Mouse (Mus musculus): ENCODE data around the gene Lemd1. TPM values are rescaled to one million over a fixed set of nuclear protein-coding genes. Genes with fewer than 3 reads are reported as not detected.
"Not testable (repeated sequence)": the region's sequence is repeated elsewhere in the genome, so short reads cannot be mapped to it uniquely, and the experiment has no call there.

The Lemd1 gene
- polyA plus RNA-seq, 1 experiment from 2014 or later = 0.49 TPM

DNA sequence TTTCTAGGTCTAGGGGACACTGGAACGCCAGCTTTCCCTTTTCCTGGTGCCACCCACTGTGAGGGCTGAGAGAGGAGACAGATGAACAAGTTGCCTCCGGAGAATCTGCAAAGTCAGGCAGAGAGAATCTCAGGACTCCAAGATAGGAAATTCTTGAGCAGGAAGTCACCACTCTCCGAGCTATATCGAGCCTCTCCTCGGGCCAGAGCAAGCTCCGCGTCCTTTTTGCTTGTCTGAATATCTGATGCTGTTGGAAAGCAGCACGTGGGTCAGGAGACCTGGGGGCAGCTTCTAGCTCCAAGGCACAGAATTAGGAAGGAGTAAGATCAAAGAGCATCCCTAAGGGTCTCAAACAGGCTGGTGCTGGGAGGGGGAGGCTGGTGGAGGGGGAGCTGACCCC lies 37.5 kb upstream of the Lemd1 start:
- Histone ChIP-seq H3K4me1 (peaks cover 59% of the 10 kb centered on the region), H3K36me3 (no peaks in the 10 kb centered on the region), H3K27ac (peak overlapping the region; percentile 64), H3K9me3 (no peaks in the 10 kb centered on the region), H3K27me3 (ENCODE audit: insufficient read depth, poor library complexity, severe bottlenecking) (peaks cover 12% of the 10 kb centered on the region), H3K4me3 (0 out of 2 replicates have a peak overlapping the region, but pooled peaks have one; percentile 12)
- 7% methylated on average over 8 of the region's 8 CpGs for WGBS
- DNase-seq (ENCODE audit: low spot score) = no peak

DNA sequence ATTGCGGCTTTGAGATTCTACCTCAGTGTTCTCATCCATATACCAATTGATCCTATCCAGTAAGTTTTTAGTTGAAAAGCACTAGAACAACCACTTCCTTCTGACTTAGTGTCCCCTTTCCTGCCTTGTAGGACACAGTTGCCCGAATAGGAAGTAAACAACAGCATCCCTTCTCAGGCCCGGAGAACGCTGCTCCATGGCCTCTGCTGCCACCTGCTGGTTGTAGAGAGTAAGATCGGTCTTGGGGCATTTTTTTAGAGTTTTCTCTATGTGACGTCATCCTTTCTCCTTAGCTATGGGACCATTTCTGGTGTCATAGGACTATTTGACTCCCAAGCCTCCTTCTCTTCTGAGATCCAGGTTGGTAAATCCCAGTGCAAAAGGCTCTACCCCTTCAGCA lies 35.5 kb upstream of the Lemd1 start:
- peak; percentile 89 for DNase-seq (ENCODE audit: low spot score)
- Histone ChIP-seq H3K36me3 (no peaks in the 10 kb centered on the region), H3K9me3 (no peaks in the 10 kb centered on the region), H3K27me3 (ENCODE audit: insufficient read depth, poor library complexity, severe bottlenecking) (peaks cover 33% of the 10 kb centered on the region), H3K4me3 (no peak overlapping the region), H3K4me1 (peaks cover 52% of the 10 kb centered on the region), H3K27ac (no peak overlapping the region)
- WGBS = 12% methylated on average over 6 of the region's 6 CpGs

DNA sequence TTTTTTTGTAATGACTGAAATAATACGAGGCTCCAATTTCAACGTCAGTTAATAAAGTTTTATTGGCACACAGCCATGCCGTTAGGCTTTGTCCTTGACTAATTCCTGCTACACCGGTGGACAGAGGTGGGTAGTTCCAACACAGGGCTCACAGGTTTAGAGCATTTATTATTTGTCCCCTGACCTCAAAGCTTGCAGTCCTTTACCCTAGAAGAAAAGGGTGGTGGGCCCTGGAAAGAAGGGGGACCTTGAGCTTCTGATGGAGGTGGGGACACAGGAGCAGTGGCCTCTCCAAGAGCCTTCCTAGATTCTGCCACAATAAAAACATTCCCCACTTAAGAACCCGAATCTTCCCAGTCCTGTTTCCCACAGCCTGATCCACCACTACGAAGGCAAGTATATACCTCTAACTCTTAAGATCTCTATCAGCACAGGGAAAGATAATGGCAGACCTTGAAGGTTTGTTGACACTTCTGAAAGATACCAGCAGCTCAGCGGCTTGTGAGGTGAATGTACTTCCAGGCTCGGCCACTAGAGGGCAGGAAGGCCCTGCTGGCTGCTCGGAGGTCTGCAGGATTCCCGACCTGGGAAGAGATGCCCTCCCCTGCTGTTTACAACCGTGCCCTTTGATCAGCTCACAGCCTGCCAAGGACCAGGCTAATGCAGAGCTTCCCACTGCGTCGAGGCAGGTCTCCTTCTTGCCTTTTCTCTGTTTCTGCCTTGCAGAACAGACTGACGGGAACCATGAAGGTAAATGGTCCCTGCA lies 34.0 kb upstream of the Lemd1 start:
- H3K4me3 ChIP-seq = peak overlapping the region; percentile 31
- H3K27ac ChIP-seq = no peak overlapping the region
- WGBS = 22% methylated on average over 14 of the region's 14 CpGs
- H3K27me3 ChIP-seq (ENCODE audit: insufficient read depth, poor library complexity, severe bottlenecking) = peaks cover 46% of the 10 kb centered on the region
- peak; percentile 90 for DNase-seq (ENCODE audit: low spot score)
- H3K36me3 ChIP-seq = no peaks in the 10 kb centered on the region
- peaks cover 38% of the 10 kb centered on the region for H3K4me1 ChIP-seq
- H3K9me3 ChIP-seq = no peaks in the 10 kb centered on the region

DNA sequence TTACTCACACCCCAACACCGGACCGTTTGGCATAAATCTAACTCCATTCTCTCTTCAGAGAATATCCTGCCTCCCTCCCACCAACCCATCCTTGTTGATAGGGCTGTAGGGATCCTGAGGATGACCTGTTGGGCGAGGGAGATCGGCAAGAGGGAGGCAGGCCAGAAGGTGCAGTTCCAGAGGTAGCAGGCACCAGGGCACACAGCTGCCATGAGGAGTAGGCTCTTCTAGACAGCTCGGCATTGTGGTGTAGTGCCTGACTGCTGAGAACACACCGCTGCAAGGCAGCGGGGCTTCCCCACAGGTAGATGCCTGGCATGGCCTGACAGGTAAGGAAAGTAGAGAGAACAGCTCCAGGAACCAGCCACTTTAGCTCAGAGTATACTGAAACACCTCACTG lies 33.4 kb upstream of the Lemd1 start:
- 11% methylated on average over 7 of the region's 7 CpGs for WGBS
- H3K4me1 ChIP-seq = peaks cover 33% of the 10 kb centered on the region

DNA sequence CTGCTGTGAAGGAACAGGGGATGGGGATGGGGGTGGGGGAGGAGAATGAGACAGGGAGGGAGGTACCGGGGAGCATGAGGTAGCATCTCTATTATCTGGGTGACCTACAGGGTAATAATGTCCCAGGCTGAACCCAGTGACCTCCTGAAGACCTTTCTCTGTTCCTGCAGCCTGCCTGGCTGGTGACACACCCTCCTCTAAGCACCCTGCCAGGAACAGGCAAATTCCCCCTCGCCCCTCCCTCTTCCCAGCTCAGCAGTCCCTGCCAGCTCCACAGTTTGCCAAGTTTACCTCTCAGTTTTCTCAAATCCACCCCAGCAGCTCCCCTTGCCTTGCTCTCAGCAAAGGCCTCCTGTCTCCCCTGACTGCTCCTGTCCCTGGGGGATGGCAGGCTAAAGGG lies 32.5 kb upstream of the Lemd1 start:
- no peaks in the 10 kb centered on the region for H3K36me3 ChIP-seq

More for the DNA sequence above, 33.4 kb upstream of the Lemd1 start:
- H3K4me3 ChIP-seq = peak overlapping the region; percentile 31
- peaks cover 46% of the 10 kb centered on the region for H3K27me3 ChIP-seq (ENCODE audit: insufficient read depth, poor library complexity, severe bottlenecking)
- H3K27ac ChIP-seq = no peak overlapping the region
- H3K36me3 ChIP-seq = no peaks in the 10 kb centered on the region
- H3K9me3 ChIP-seq = no peaks in the 10 kb centered on the region
- DNase-seq (ENCODE audit: low spot score) = no peak

DNA sequence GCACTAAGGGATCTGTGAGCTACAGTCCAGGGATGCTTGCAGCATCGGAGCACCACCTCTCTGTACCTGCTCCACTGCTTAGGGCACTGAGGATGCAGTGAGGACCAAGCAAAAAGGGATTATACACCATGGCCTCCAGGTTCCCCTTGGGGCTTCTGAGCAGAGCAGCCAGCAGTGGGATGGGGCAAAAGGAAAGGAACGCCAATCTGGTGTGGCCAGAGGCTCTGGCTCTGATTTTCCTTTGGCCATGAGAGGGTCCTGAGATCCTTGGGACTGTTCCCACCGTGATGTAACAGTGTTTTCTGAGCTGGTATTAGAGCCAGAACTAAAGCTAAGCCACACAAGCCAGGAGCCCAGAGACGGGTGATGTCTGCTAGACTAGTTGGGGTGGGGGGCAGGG lies 31.6 kb upstream of the Lemd1 start:
- 63% methylated on average over 4 of the region's 4 CpGs for WGBS
- Histone ChIP-seq H3K27ac (no peak overlapping the region), H3K4me3 (no peak overlapping the region), H3K27me3 (ENCODE audit: insufficient read depth, poor library complexity, severe bottlenecking) (peaks cover 53% of the 10 kb centered on the region), H3K4me1 (peaks cover 28% of the 10 kb centered on the region), H3K36me3 (no peaks in the 10 kb centered on the region), H3K9me3 (no peaks in the 10 kb centered on the region)
- no peak for DNase-seq (ENCODE audit: low spot score)

More for the DNA sequence above, 32.5 kb upstream of the Lemd1 start:
- Histone ChIP-seq H3K4me1 (peaks cover 24% of the 10 kb centered on the region), H3K4me3 (no peak overlapping the region), H3K9me3 (no peaks in the 10 kb centered on the region), H3K27me3 (ENCODE audit: insufficient read depth, poor library complexity, severe bottlenecking) (peaks cover 46% of the 10 kb centered on the region), H3K27ac (no peak overlapping the region)
- DNase-seq (ENCODE audit: low spot score) = no peak
- WGBS = 7% methylated on average over 2 of the region's 2 CpGs

DNA sequence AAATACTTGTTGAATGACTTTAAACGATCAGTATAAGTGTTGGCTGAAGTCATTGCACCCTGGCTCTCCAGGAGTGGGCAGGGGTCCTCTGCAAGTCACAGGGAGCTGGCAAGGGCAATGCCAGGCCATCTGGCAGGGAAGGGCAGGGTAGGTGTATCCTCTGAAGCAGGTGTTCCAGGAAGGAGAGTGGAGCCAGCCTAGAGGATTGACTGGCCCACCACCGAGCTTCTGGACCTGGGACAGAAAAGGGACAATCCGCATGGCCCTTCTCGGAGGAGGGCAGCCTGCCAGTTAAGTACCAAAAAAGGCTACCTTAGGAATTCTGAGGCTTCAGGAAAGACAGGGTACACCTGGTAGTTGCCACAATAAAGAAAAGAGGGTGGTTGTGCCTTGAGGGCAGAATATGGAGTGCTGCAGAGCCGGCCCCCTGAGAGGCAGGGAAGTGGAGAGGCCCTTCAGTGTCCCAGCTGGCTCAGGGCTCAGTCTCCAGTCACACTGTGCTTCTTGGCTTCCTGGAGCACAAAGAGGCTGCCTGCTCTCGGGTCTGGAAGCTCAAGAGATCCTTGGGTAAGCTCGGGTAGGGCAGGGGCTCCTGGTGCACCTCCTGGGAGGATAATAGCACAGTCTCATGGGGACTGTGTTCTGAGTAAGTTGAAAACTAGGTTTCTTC lies 29.9 kb upstream of the Lemd1 start:
- H3K4me3 ChIP-seq = no peak overlapping the region
- no peak for DNase-seq (ENCODE audit: low spot score)
- H3K27ac ChIP-seq = no peak overlapping the region
- H3K4me1 ChIP-seq = peaks cover 34% of the 10 kb centered on the region
- 60% methylated on average over 7 of the region's 7 CpGs for WGBS
- H3K36me3 ChIP-seq = no peaks in the 10 kb centered on the region
- H3K9me3 ChIP-seq = no peaks in the 10 kb centered on the region
- peaks cover 57% of the 10 kb centered on the region for H3K27me3 ChIP-seq (ENCODE audit: insufficient read depth, poor library complexity, severe bottlenecking)

DNA sequence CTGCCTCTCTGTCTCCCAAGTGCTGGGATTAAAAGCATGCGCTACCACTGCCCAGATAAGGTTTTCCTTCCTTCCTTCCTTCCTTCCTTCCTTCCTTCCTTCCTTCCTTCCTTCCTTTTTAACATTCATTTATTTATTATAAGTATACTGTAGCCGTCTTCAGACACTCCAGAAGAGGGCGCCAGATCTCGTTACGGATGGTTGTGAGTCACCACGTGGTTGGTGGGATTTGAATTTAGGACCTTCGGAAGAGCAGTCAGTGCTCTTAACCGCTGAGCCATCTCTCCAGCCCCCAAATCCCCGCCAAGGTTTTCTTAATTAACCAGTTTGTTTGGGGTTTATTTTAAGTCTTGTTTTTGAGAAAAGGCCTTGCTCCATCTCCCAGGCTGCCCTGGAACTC lies 28.6 kb upstream of the Lemd1 start:
- peaks cover 55% of the 10 kb centered on the region for H3K27me3 ChIP-seq (ENCODE audit: insufficient read depth, poor library complexity, severe bottlenecking)
- not testable (repeated sequence) for H3K9me3 ChIP-seq; DNase-seq (ENCODE audit: low spot score); H3K36me3 ChIP-seq; H3K4me3 ChIP-seq; H3K27ac ChIP-seq
- H3K4me1 ChIP-seq = peaks cover 32% of the 10 kb centered on the region
- 55% methylated on average over 9 of the region's 9 CpGs for WGBS

DNA sequence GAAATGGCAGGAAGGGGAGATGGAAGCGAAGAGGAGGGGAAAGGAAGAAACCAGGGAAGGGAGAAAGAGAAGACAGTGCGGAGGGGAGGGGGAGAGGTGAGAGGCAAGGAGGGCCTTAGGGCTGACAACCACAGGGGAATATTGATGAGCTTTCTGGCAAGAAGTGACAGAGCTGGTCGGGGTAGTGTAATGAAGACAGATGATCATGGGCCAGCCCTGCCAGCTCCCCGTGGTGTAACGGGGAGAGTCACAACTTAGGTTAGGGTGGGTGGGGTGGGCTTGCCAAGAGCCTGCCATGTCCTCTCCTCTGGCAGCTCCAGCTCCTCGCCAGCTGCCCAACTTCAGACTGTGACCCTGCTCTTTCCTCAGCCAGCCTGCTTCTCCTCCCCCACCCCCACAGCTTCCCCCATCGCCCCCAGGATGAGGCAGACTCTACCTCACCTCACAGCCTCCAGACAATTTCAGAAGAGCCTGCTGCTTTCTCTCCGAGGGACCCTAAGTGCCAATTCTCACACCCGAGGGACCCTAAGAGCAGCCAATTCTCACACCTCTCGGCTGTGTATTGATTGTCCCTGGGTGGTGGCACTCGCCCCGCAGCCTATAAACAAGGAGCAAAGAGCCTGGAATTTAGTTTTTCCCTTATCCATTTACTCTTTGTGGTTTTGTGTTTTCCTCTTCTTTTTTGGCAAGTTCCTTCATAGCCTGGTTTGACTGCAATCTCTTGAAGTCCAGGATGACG lies 26.3 kb upstream of the Lemd1 start:
- Histone ChIP-seq H3K4me1 (peaks cover 33% of the 10 kb centered on the region), H3K36me3 (no peaks in the 10 kb centered on the region), H3K27ac (no peak overlapping the region), H3K27me3 (ENCODE audit: insufficient read depth, poor library complexity, severe bottlenecking) (peaks cover 32% of the 10 kb centered on the region), H3K9me3 (no peaks in the 10 kb centered on the region), H3K4me3 (no peak overlapping the region)
- 15% methylated on average over 13 of the region's 13 CpGs for WGBS
- no peak for DNase-seq (ENCODE audit: low spot score)

DNA sequence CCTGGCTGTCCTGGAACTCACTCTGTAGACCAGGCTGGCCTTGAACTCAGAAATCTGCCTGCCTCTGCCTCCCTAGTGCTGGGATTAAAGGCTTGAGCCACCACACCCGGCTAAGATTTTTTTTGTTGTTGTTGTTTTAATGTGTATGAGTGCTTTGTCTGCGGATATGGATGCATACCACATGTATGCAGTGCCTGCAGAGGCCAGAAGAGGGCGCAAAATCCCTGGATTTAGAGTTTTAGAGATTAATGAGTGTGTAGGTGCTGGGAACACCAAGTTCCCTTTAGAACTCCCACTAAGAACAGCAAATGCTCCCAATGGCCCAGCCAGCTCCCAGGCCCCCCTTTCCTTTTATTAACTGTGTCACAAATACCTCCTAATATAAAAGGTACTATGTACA lies 25.4 kb upstream of the Lemd1 start:
- no peak for DNase-seq (ENCODE audit: low spot score)
- Histone ChIP-seq H3K9me3 (no peaks in the 10 kb centered on the region), H3K36me3 (no peaks in the 10 kb centered on the region), H3K27ac (no peak overlapping the region), H3K4me1 (peaks cover 39% of the 10 kb centered on the region), H3K27me3 (ENCODE audit: insufficient read depth, poor library complexity, severe bottlenecking) (peaks cover 23% of the 10 kb centered on the region), H3K4me3 (no peak overlapping the region)
- WGBS = 48% methylated on average over 3 of the region's 3 CpGs

DNA sequence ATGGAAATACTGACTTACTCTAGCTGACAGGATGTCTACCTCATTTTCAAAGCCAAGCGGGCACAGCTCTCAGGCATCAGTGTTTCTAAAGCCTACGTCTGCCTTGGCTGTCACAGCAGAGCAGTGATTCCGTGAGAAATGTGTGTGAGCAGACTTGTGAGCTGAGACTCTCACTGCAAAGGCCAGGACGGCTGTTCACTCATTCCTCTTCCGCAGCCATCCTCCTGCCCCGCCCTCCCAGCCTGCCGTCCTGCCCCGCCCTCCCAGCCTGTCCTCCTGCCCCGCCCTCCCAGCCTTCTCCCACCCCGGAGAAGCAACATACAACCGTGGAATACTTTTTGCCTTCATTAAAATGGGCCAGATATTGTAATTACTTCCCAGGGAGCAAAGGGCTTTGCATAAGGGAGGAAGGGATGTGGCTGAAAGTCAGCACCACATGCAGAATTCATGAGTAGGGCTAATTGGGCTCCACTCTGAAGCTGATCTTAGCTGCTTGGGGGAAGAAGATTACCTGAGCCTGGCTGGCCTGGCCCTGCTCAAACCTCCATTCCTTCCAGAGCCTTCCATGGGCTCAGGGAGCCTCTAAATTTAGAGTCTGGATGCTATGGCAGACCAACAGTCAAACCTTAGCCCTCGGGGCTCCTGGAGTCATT lies 23.0 kb upstream of the Lemd1 start:
- Histone ChIP-seq H3K27me3 (ENCODE audit: insufficient read depth, poor library complexity, severe bottlenecking) (peaks cover 10% of the 10 kb centered on the region; the same call in 1 of the 2 replicates), H3K27ac (peak overlapping the region; percentile 19; the same call in 1 of the 2 replicates), H3K4me1 (peaks cover 39% of the 10 kb centered on the region), H3K36me3 (no peaks in the 10 kb centered on the region), H3K9me3 (no peaks in the 10 kb centered on the region), H3K4me3 (peak overlapping the region; percentile 45)
- DNase-seq (ENCODE audit: low spot score) = no peak
- 8% methylated on average over 12 of the region's 12 CpGs for WGBS

DNA sequence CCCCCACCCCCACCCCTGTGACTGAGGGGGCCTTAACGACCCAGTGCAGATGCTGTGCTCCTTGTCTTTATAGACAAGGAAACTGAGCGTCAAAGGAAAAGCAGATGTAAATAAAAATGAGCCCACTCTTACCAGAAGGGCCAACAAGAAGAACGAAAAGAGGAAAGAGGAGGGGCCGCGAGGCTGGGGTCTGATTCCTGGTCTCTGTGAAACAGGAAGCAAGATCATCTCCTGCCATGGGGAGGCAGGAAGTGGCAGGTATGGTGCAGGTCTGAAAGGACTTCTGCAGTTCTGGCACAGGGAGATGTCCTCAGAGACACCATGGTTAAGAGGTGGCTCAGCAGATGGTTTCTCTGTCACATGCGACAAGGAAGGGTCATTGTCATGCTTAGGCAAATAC lies 20.5 kb upstream of the Lemd1 start:
- DNase-seq (ENCODE audit: low spot score) = no peak
- H3K9me3 ChIP-seq = no peaks in the 10 kb centered on the region
- H3K4me1 ChIP-seq = peaks cover 25% of the 10 kb centered on the region
- no peaks in the 10 kb centered on the region for H3K36me3 ChIP-seq
- H3K27me3 ChIP-seq (ENCODE audit: insufficient read depth, poor library complexity, severe bottlenecking) = 0 out of 2 replicates have a peak, but pooled peaks cover 3% of the 10 kb centered on the region
- no peak overlapping the region for H3K27ac ChIP-seq
- WGBS = 50% methylated on average over 6 of the region's 6 CpGs
- H3K4me3 ChIP-seq = no peak overlapping the region
